In the genomic region with DNA sequence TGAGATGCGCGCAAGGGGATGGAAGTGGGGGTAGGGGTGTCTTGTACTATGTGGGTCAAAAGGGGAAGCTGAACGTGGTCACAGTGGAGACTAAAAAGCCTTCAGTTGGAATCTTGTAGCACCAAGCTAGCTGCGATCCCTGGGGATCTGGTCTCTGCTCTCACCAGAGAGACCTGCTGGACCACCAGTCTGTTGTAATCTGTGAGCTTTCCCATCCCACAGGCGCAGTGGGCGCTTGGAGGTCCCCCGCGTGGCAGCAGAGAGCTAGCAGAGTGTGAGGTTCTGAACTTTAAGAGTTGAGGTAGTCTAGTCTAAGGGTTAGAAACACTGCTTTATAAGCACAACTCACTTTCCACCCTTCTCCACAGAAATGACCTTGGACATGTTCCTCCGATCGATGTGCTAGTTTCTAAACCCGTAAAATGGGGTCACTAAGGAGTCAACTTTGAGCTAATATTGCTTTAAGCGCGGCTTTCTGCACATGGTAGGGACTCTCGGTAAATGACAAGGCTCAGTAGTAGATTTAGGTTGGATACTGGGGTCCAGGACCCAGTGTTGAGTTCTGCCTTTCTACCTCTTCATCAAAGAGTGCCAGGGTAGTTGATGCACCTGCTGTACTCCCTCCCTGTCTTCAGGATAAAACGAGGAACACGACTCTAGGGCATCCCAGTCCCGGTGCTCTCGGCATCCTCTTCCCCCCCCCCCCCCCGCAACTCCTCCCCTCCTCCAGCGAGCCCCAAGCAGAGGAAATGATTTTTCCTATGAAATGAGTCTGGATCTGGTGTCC, we compare ENCODE assay signal across 8 mouse cellular contexts. TPM values are rescaled to one million over a fixed set of nuclear protein-coding genes. Genes with fewer than 3 reads are reported as not detected.
DNase-seq lines count a peak whose midpoint lies in the region.

A gene (plus strand): TSS at position 762 of the 787 bp plus-strand sequence.

- DNase-seq in frontal cortex, adult 2 months (ENCODE audit: extremely low spot score in 1 of 2, low spot score in 1 of 2), result no peak
- DNase-seq in frontal cortex, postnatal 25 days (ENCODE audit: low spot score in 2 of 2), result no peak
- peak; percentile 22 for DNase-seq in right cerebral cortex, postnatal 4 days
- DNase-seq in right cerebral cortex, postnatal 25 days, result no peak
- peak; percentile 6 to 10 for DNase-seq in layer of hippocampus, postnatal 25 days (ENCODE audit: extremely low spot score in 1 of 2, low spot score in 1 of 2)
- peak; percentile 14 for DNase-seq in neural tube, embryonic 10.5 days (ENCODE audit: extremely low spot score, low spot score)
- DNase-seq in yolk sac, embryonic 10.5 days (ENCODE audit: low spot score), result no peak
- no peak for DNase-seq in right cerebral cortex, postnatal 14 days

RNA-seq across cellular contexts. Expression of the gene that starts here (rescaled TPM):
- polyA plus RNA-seq in frontal cortex, adult 2 months (2012; rRNA removed), result 35.8 and 39.5 TPM in 2 replicates
- total RNA-seq in layer of hippocampus, postnatal 25 days (2021), result 100 to 1,000 TPM; 133 to 152 TPM

Comparison
In these comparisons a context has a peak if more than half of its experiments do, and no peak if none do; other contexts are left out.
1. DNase-seq: peak in right cerebral cortex, postnatal 4 days (single experiment), layer of hippocampus, postnatal 25 days (2 of 2) and neural tube, embryonic 10.5 days (single experiment); none in frontal cortex, adult 2 months (0 of 2), frontal cortex, postnatal 25 days (0 of 2), right cerebral cortex, postnatal 25 days (single experiment), yolk sac, embryonic 10.5 days (single experiment) and right cerebral cortex, postnatal 14 days (single experiment).